Mouse (Mus musculus): ENCODE measurements around the gene Sh2d6.
"Not testable (repeated sequence)": the region's sequence is repeated elsewhere in the genome, so short reads cannot be mapped to it uniquely, and the experiment has no call there.

The Sh2d6 gene

GRCm38 (mm10) chr6:72535165-72535564, 13.7 kb upstream of the Sh2d6 start:
- DNase-seq (ENCODE audit: low read depth), result peak; percentile 79

- peak; percentile 50 for DNase-seq (ENCODE audit: low read depth)
Measured at GRCm38 (mm10) chr6:72534035-72534809, 12.7 kb upstream of the Sh2d6 start.

- not testable (repeated sequence) for DNase-seq (ENCODE audit: low read depth)
Measured at GRCm38 (mm10) chr6:72533555-72533954, 12.0 kb upstream of the Sh2d6 start.

GRCm38 (mm10) chr6:72532580-72532979, 11.1 kb upstream of the Sh2d6 start:
- DNase-seq (ENCODE audit: low read depth), result no peak

- DNase-seq (ENCODE audit: low read depth), result no peak
Measured at GRCm38 (mm10) chr6:72528410-72529151, 7.1 kb upstream of the Sh2d6 start.

- DNase-seq (ENCODE audit: low read depth), result no peak
Measured at GRCm38 (mm10) chr6:72527070-72527469, 5.6 kb upstream of the Sh2d6 start.

GRCm38 (mm10) chr6:72524160-72524559, 2.7 kb upstream of the Sh2d6 start:
- no peak for DNase-seq (ENCODE audit: low read depth)

GRCm38 (mm10) chr6:72523222-72523621, 1.7 kb upstream of the Sh2d6 start:
- DNase-seq (ENCODE audit: low read depth), result no peak

GRCm38 (mm10) chr6:72522288-72522687, 781 bp upstream of the Sh2d6 start:
- no peak for DNase-seq (ENCODE audit: low read depth)

- no peak for DNase-seq (ENCODE audit: low read depth)
Measured at GRCm38 (mm10) chr6:72520904-72521303, 603 bp downstream of the Sh2d6 start.

- DNase-seq (ENCODE audit: low read depth), result no peak
Measured at GRCm38 (mm10) chr6:72519892-72520663, 1.4 kb downstream of the Sh2d6 start.

- DNase-seq (ENCODE audit: low read depth), result no peak
Measured at GRCm38 (mm10) chr6:72519303-72519702, 2.2 kb downstream of the Sh2d6 start.

- DNase-seq (ENCODE audit: low read depth), result no peak
Measured at GRCm38 (mm10) chr6:72518842-72519241, 2.7 kb downstream of the Sh2d6 start.

GRCm38 (mm10) chr6:72515644-72516043, 5.9 kb downstream of the Sh2d6 start:
- no peak for DNase-seq (ENCODE audit: low read depth)

GRCm38 (mm10) chr6:72513071-72513440, 8.5 kb downstream of the Sh2d6 start:
- DNase-seq (ENCODE audit: low read depth), result no peak

GRCm38 (mm10) chr6:72512386-72513070, 9.0 kb downstream of the Sh2d6 start:
- peak; percentile 76 for DNase-seq (ENCODE audit: low read depth)

GRCm38 (mm10) chr6:72510686-72511421, 10.7 kb downstream of the Sh2d6 start:
- DNase-seq (ENCODE audit: low read depth), result no peak

- DNase-seq (ENCODE audit: low read depth), result no peak
Measured at GRCm38 (mm10) chr6:72509872-72510435, 11.6 kb downstream of the Sh2d6 start.

- DNase-seq (ENCODE audit: low read depth), result no peak
Measured at GRCm38 (mm10) chr6:72508596-72508995, 12.9 kb downstream of the Sh2d6 start.

- DNase-seq (ENCODE audit: low read depth), result no peak
Measured at GRCm38 (mm10) chr6:72506104-72506503, 15.4 kb downstream of the Sh2d6 start.

- DNase-seq (ENCODE audit: low read depth), result no peak
Measured at GRCm38 (mm10) chr6:72503939-72504338, 17.6 kb downstream of the Sh2d6 start.
